Mouse (Mus musculus): ENCODE measurements around the gene Dalrd3. TPM values are rescaled to one million over a fixed set of nuclear protein-coding genes. Genes with fewer than 3 reads are reported as not detected.

The Dalrd3 gene
- total and polyA plus RNA-seq, 3 experiments, result 85.8 to 126 TPM; not detected in 1

DNA sequence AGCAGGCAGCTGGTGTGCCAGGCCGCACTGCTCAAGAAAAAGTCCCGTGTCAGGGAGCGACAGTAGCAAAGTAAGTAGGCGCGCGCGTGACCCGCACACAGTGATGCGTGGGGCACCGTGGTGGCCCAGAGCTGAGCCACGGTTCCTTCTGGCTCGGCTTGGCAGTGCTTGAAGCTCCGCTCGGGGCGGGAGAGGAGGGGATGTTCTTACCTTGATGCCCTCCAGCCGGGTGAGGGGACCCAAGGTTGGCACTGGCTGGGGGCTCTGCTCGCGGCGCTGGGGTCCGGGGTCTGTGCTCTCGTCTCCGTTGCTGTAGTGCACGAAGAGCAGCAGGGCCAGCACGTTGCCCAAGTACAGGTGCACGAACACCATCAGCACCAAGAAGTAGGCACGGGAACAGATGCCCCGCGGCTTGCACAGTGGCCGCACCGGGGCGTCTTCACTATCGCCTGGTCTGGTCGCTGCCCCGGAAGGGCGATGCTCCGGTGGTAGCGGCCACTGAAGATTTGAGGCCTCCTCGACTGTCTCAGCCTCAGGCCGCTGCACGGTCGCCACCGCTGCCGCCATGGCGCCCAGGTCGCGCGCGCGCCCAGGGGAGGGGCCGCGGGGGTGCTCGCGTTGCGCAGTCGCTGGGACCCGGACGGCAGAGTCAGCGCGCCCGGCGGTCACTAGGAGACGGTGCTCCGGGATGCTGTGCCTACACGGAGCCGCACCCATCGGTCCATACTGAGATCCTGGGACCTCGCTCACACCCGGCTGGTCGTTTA lies 27.5 kb downstream of the Dalrd3 start, which contains the start of gene P4htm:
P4htm (minus strand) TSS at position 670 of the 767 bp plus-strand sequence.
- DNase-seq (ENCODE audit: low read depth, low spot score), result no peak

DNA sequence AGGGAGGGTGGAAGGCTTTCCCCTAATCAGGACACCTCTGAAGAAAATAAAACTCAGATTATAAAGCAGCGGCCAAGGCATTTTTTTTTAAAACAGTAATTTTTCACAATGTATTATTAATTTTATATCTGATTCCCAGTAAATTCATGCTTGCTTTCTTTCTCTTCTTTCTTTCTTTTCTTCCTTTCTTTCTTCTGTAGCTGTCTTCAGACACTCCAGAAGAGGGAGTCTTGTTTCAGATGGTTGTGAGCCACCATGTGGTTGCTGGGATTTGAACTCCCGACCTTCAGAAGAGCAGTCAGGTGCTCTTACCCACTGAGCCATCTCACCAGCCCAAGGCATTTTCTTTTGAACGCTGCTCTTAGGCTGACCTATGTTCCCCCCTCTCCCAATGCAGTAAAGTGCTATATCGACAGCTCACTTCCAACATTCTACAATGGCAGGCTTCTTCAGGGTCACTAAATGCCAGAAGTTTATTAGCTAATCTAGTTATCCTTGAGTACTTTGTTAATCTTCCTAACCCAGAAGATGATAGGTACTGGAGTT lies 29.4 kb downstream of the Dalrd3 start:
- no peaks in the 10 kb centered on the region for H3K9me3 ChIP-seq (replicated peaks; ENCODE audit: insufficient read depth, low read length)
- 0 out of 4 replicates have a peak, but pooled peaks cover 0 to 2% of the 10 kb centered on the region in 2 experiments for H3K4me1 ChIP-seq (ENCODE audit: control insufficient read depth in 1 of 2, insufficient read depth in 2 of 2, low read length in 2 of 2)
- no peak for TF ChIP-seq SIN3A (IDR thresholded peaks at IDR 0.05; ENCODE audit: low read length)
- no peak for TF ChIP-seq BHLHE40 (IDR thresholded peaks at IDR 0.05; ENCODE audit: borderline replicate concordance, low read depth, low read length)
- no peak for TF ChIP-seq ELF1 (IDR thresholded peaks at IDR 0.05; ENCODE audit: low read depth, low read length)
- TF ChIP-seq MYC (IDR thresholded peaks at IDR 0.05; ENCODE audit: low read depth, low read length), result no peak
- no peak for TF ChIP-seq MXI1 (IDR thresholded peaks at IDR 0.05; ENCODE audit: low read depth, low read length)
- peak; percentile 57; the same call in 1 of the 2 replicates for TF ChIP-seq TBP (IDR thresholded peaks at IDR 0.05; ENCODE audit: low read depth, low read length)
- H3K79me2 ChIP-seq (ENCODE audit: control insufficient read depth, insufficient read depth, low read length, poor library complexity), result no peaks in the 10 kb centered on the region
- no peaks in the 10 kb centered on the region for H3K27me3 ChIP-seq (ENCODE audit: control insufficient read depth in 1 of 2, insufficient read depth in 2 of 2, low read length in 2 of 2)
- H3K27ac ChIP-seq (ENCODE audit: control insufficient read depth, low read depth, low read length), result no peak overlapping the region
- no peak overlapping the region for H3K9ac ChIP-seq (ENCODE audit: control insufficient read depth, low read depth, low read length, poor library complexity, severe bottlenecking)
- H3K36me3 ChIP-seq (ENCODE audit: control insufficient read depth in 1 of 2, insufficient read depth in 2 of 2, low read length in 2 of 2), result peaks cover 0 to 3% of the 10 kb centered on the region in 2 experiments; a peak in 2 of 4 replicates
- no peak for DNase-seq (ENCODE audit: low read depth, low spot score)
- H3K4me3 ChIP-seq (ENCODE audit: control insufficient read depth in 1 of 2, insufficient read depth in 1 of 2, low read depth in 2 of 2, low read length in 2 of 2), result no peak overlapping the region

More for the DNA sequence above, 27.5 kb downstream of the Dalrd3 start, which contains the start of gene P4htm:
- Histone ChIP-seq H3K79me2 (ENCODE audit: control insufficient read depth, insufficient read depth, low read length, poor library complexity) (no peaks in the 10 kb centered on the region), H3K36me3 (ENCODE audit: control insufficient read depth in 1 of 2, insufficient read depth in 2 of 2, low read length in 2 of 2) (no peaks in the 10 kb centered on the region; a peak in 1 of 4 replicates), H3K4me3 (ENCODE audit: control insufficient read depth in 1 of 2, insufficient read depth in 1 of 2, low read depth in 2 of 2, low read length in 2 of 2) (no peak within 1 kb of the TSS), H3K9me3 (replicated peaks; ENCODE audit: insufficient read depth, low read length) (no peaks in the 10 kb centered on the region), H3K4me1 (ENCODE audit: control insufficient read depth in 1 of 2, insufficient read depth in 2 of 2, low read length in 2 of 2) (0 out of 4 replicates have a peak, but pooled peaks cover 0 to 2% of the 10 kb centered on the region in 2 experiments), H3K27me3 (ENCODE audit: control insufficient read depth in 1 of 2, insufficient read depth in 2 of 2, low read length in 2 of 2) (no peaks in the 10 kb centered on the region), H3K9ac (ENCODE audit: control insufficient read depth, low read depth, low read length, poor library complexity, severe bottlenecking) (no peak within 1 kb of the TSS), H3K27ac (ENCODE audit: control insufficient read depth, low read depth, low read length) (no peak within 1 kb of the TSS)
- TF ChIP-seq RCOR1 (IDR thresholded peaks at IDR 0.05; ENCODE audit: low read depth, low read length), result no peak
- TF ChIP-seq MAFK (IDR thresholded peaks at IDR 0.05; ENCODE audit: borderline replicate concordance, low read depth, low read length), result no peak
- no peak for TF ChIP-seq JUND (IDR thresholded peaks at IDR 0.05; ENCODE audit: low read depth, low read length)
- no peak for TF ChIP-seq SIN3A (IDR thresholded peaks at IDR 0.05; ENCODE audit: low read length)
- TF ChIP-seq TCF12 (IDR thresholded peaks at IDR 0.05; ENCODE audit: low read depth, low read length), result no peak
- TF ChIP-seq MXI1 (IDR thresholded peaks at IDR 0.05; ENCODE audit: low read depth, low read length), result no peak
- TF ChIP-seq GABPA (IDR thresholded peaks at IDR 0.05; ENCODE audit: low read depth, low read length), result no peak
- no peak for TF ChIP-seq CTCF (IDR thresholded peaks at IDR 0.05 in 2 of 3, conservative IDR thresholded peaks at IDR 0.05 in 1 of 3; ENCODE audit: control insufficient read depth in 1 of 3, insufficient read depth in 1 of 3, low read depth in 2 of 3, low read length in 3 of 3, poor library complexity in 1 of 3, severe bottlenecking in 1 of 3)
- TF ChIP-seq NRF1 (IDR thresholded peaks at IDR 0.05; ENCODE audit: insufficient read depth, low read depth, low read length, poor library complexity, severe bottlenecking), result no peak
- no peak for TF ChIP-seq ZNF384 (IDR thresholded peaks at IDR 0.05; ENCODE audit: low read depth, low read length)
- no peak for TF ChIP-seq MYC (IDR thresholded peaks at IDR 0.05; ENCODE audit: low read depth, low read length)
- TF ChIP-seq POLR2AphosphoS2 (IDR thresholded peaks at IDR 0.05; ENCODE audit: low read length), result no peak
- no peak for TF ChIP-seq TBP (IDR thresholded peaks at IDR 0.05; ENCODE audit: low read depth, low read length)
- no peak for TF ChIP-seq ELF1 (IDR thresholded peaks at IDR 0.05; ENCODE audit: low read depth, low read length)
- no peak for TF ChIP-seq USF1 (IDR thresholded peaks at IDR 0.05; ENCODE audit: low read depth, low read length)
- TF ChIP-seq MAX (IDR thresholded peaks at IDR 0.05; ENCODE audit: low read length), result no peak
- no peak for TF ChIP-seq RAD21 (IDR thresholded peaks at IDR 0.05; ENCODE audit: low read depth, low read length)
- TF ChIP-seq E2F4 (IDR thresholded peaks at IDR 0.05; ENCODE audit: borderline replicate concordance, low read depth, low read length), result no peak
- no peak for TF ChIP-seq HCFC1 (IDR thresholded peaks at IDR 0.05; ENCODE audit: low read depth, low read length)
- no peak for TF ChIP-seq UBTF (IDR thresholded peaks at IDR 0.05; ENCODE audit: borderline replicate concordance, insufficient read depth, low read depth, low read length)
